Mouse (Mus musculus) midbrain, embryonic 15.5 days (tissue): ENCODE measurements around the gene Yars2. TPM values are rescaled to one million over a fixed set of nuclear protein-coding genes. Genes with fewer than 3 reads are reported as not detected.
A peak's percentile ranks its signal among the peaks of the same experiment; 100 is the strongest.

ENCODE experiments used
- ATAC-seq: fragments of 200-750 bp; cut with Nextera tagmentation; replicated peaks from 2 replicates; pipeline ENCODE4 v1.8.0; 2017; ENCODE audit warnings: moderate TSS enrichment
- H3K27ac ChIP-seq: fragments of 300-500 bp; sonication (generic); 2 replicates; pipeline ENCODE4 v1.5.1; 2015; ENCODE audit warnings: mild to moderate bottlenecking, inconsistent platforms
- H3K27me3 ChIP-seq: fragments of 300-500 bp; sonication (generic); replicated peaks from 2 replicates; pipeline ENCODE4 v1.6.1; 2015; ENCODE audit warnings: inconsistent platforms
- H3K36me3 ChIP-seq: fragments of 300-500 bp; sonication (generic); replicated peaks from 2 replicates; pipeline ENCODE4 v1.6.1; 2015; ENCODE audit warnings: inconsistent platforms
- H3K4me1 ChIP-seq: fragments of 300-500 bp; sonication (generic); 2 replicates; pipeline ENCODE4 v1.6.1; 2015; ENCODE audit warnings: inconsistent platforms
- H3K4me2 ChIP-seq: fragments of 300-500 bp; sonication (generic); 2 replicates; pipeline ENCODE4 v1.6.1; 2015; ENCODE audit warnings: inconsistent platforms, mild to moderate bottlenecking, moderate library complexity
- H3K4me3 ChIP-seq: fragments of 300-500 bp; sonication (generic); 2 replicates; pipeline ENCODE4 v1.5.1; 2015; ENCODE audit warnings: mild to moderate bottlenecking, inconsistent platforms
- H3K9ac ChIP-seq: fragments of 300-500 bp; sonication (generic); 2 replicates; pipeline ENCODE4 v1.6.1; 2015; ENCODE audit warnings: mild to moderate bottlenecking, inconsistent platforms
- H3K9me3 ChIP-seq: fragments of 300-500 bp; sonication (generic); 2 replicates; pipeline ENCODE4 v1.6.1; 2016; ENCODE audit warnings: inconsistent platforms
- WGBS: fragments of 180-500 bp; shearing (Covaris S2); methylation state at CpG from one replicate; pipeline ENCODE4 v1.1.7; 2015; ENCODE audit warnings: mixed read lengths; 5-methylcytosine and 5-hydroxymethylcytosine counted together
- polyA plus RNA-seq: library from polyadenylated mRNA; unstranded; fragments of >200 nt; fragmentation: Nextera tagmentation; extraction: Ambion mirVana; gene quantifications from 2 replicates; pipeline ENCODE4 v1.2.1, GENCODE M21; 2015

The Yars2 gene
- polyA plus RNA-seq: 23.5 and 26.4 TPM in 2 replicates

- Histone ChIP-seq H3K36me3 (peaks cover 10% of the 10 kb centered on the region; the same call in 1 of the 2 replicates), H3K4me2 (peak within 1 kb of the TSS; percentile 88), H3K9ac (peak within 1 kb of the TSS; percentile 72), H3K9me3 (no peaks in the 10 kb centered on the region), H3K27me3 (no peaks in the 10 kb centered on the region), H3K4me1 (peaks cover 20% of the 10 kb centered on the region), H3K4me3 (peak within 1 kb of the TSS; percentile 85), H3K27ac (peak within 1 kb of the TSS; percentile 90)
- under 1% methylated on average over 50 of the region's 50 CpGs for WGBS
- peak; percentile 100 for ATAC-seq
These were observed at the start of gene Yars2 for GRCm38 (mm10) chr16:16302369-16303137. Yars2 (plus strand) TSS chr16:16302965.

GRCm38 (mm10) chr16:16253326-16254074 lies 49.3 kb upstream of the Yars2 start:
- Histone ChIP-seq H3K4me3 (no peak overlapping the region), H3K4me2 (no peak overlapping the region), H3K36me3 (no peaks in the 10 kb centered on the region), H3K27ac (no peak overlapping the region), H3K27me3 (no peaks in the 10 kb centered on the region), H3K4me1 (no peaks in the 10 kb centered on the region), H3K9ac (no peak overlapping the region), H3K9me3 (no peaks in the 10 kb centered on the region)
- 31% methylated on average over 4 of the region's 4 CpGs for WGBS
- ATAC-seq: no peak

GRCm38 (mm10) chr16:16255217-16255616 lies 47.5 kb upstream of the Yars2 start:
- H3K36me3 ChIP-seq: no peaks in the 10 kb centered on the region

GRCm38 (mm10) chr16:16255874-16256273 lies 46.9 kb upstream of the Yars2 start:
- Histone ChIP-seq H3K4me2 (no peak overlapping the region), H3K27ac (no peak overlapping the region), H3K27me3 (no peaks in the 10 kb centered on the region), H3K4me1 (no peaks in the 10 kb centered on the region), H3K9ac (no peak overlapping the region), H3K4me3 (no peak overlapping the region), H3K9me3 (no peaks in the 10 kb centered on the region), H3K36me3 (no peaks in the 10 kb centered on the region)
- WGBS: 70% methylated on average over 7 of the region's 7 CpGs
- no peak; the same call in 1 of the 2 replicates for ATAC-seq

More at GRCm38 (mm10) chr16:16255217-16255616, 47.5 kb upstream of the Yars2 start:
- Histone ChIP-seq H3K4me1 (no peaks in the 10 kb centered on the region), H3K4me3 (no peak overlapping the region), H3K9ac (no peak overlapping the region), H3K9me3 (no peaks in the 10 kb centered on the region), H3K4me2 (no peak overlapping the region), H3K27ac (no peak overlapping the region), H3K27me3 (no peaks in the 10 kb centered on the region)
- no peak for ATAC-seq
- WGBS: 83% methylated on average over 1 of the region's 1 CpGs

- H3K36me3 ChIP-seq: no peaks in the 10 kb centered on the region
- no peak for ATAC-seq
- no peak overlapping the region for H3K9ac ChIP-seq
- no peaks in the 10 kb centered on the region for H3K4me1 ChIP-seq
- H3K27ac ChIP-seq: no peak overlapping the region
- 64% methylated on average over 1 of the region's 1 CpGs for WGBS
- H3K9me3 ChIP-seq: no peaks in the 10 kb centered on the region
- no peak overlapping the region for H3K4me3 ChIP-seq
- H3K4me2 ChIP-seq: no peak overlapping the region
- H3K27me3 ChIP-seq: no peaks in the 10 kb centered on the region
These were observed 46.1 kb upstream of the Yars2 start for GRCm38 (mm10) chr16:16256672-16257071.

GRCm38 (mm10) chr16:16260882-16261281 lies 41.9 kb upstream of the Yars2 start:
- WGBS: 96% methylated on average over 5 of the region's 5 CpGs
- no peak overlapping the region for H3K9ac ChIP-seq
- H3K27me3 ChIP-seq: no peaks in the 10 kb centered on the region
- H3K9me3 ChIP-seq: no peaks in the 10 kb centered on the region
- no peak overlapping the region for H3K4me2 ChIP-seq
- no peak overlapping the region for H3K27ac ChIP-seq
- no peaks in the 10 kb centered on the region for H3K36me3 ChIP-seq
- no peaks in the 10 kb centered on the region for H3K4me1 ChIP-seq
- no peak overlapping the region for H3K4me3 ChIP-seq
- no peak for ATAC-seq

GRCm38 (mm10) chr16:16261481-16261880 lies 41.3 kb upstream of the Yars2 start:
- no peak for ATAC-seq
- WGBS: 95% methylated on average over 6 of the region's 6 CpGs
- no peak overlapping the region for H3K4me3 ChIP-seq

GRCm38 (mm10) chr16:16262436-16262835 lies 40.3 kb upstream of the Yars2 start:
- Histone ChIP-seq H3K4me2 (no peak overlapping the region), H3K4me1 (no peaks in the 10 kb centered on the region), H3K27me3 (no peaks in the 10 kb centered on the region), H3K9me3 (no peaks in the 10 kb centered on the region), H3K9ac (no peak overlapping the region), H3K36me3 (no peaks in the 10 kb centered on the region), H3K27ac (no peak overlapping the region), H3K4me3 (no peak overlapping the region)
- 87% methylated on average over 3 of the region's 3 CpGs for WGBS
- ATAC-seq: no peak

More at GRCm38 (mm10) chr16:16261481-16261880, 41.3 kb upstream of the Yars2 start:
- H3K4me1 ChIP-seq: no peaks in the 10 kb centered on the region
- no peaks in the 10 kb centered on the region for H3K36me3 ChIP-seq
- H3K9ac ChIP-seq: no peak overlapping the region
- no peaks in the 10 kb centered on the region for H3K9me3 ChIP-seq
- H3K27ac ChIP-seq: no peak overlapping the region
- no peak overlapping the region for H3K4me2 ChIP-seq
- no peaks in the 10 kb centered on the region for H3K27me3 ChIP-seq

- no peaks in the 10 kb centered on the region for H3K9me3 ChIP-seq
- no peak for ATAC-seq
- no peaks in the 10 kb centered on the region for H3K36me3 ChIP-seq
- H3K27me3 ChIP-seq: no peaks in the 10 kb centered on the region
- H3K4me1 ChIP-seq: 0 out of 2 replicates have a peak, but pooled peaks cover 3% of the 10 kb centered on the region
- no peak overlapping the region for H3K4me3 ChIP-seq
- H3K9ac ChIP-seq: no peak overlapping the region
- no peak overlapping the region for H3K27ac ChIP-seq
- WGBS: 37% methylated on average over 3 of the region's 3 CpGs
- H3K4me2 ChIP-seq: no peak overlapping the region
These were observed 29.8 kb upstream of the Yars2 start for GRCm38 (mm10) chr16:16272978-16273377.

- Histone ChIP-seq H3K4me1 (0 out of 2 replicates have a peak, but pooled peaks cover 3% of the 10 kb centered on the region), H3K36me3 (no peaks in the 10 kb centered on the region), H3K4me3 (no peak overlapping the region), H3K27ac (no peak overlapping the region), H3K27me3 (no peaks in the 10 kb centered on the region), H3K9me3 (no peaks in the 10 kb centered on the region), H3K4me2 (no peak overlapping the region), H3K9ac (no peak overlapping the region)
- no peak for ATAC-seq
- 84% methylated on average over 6 of the region's 6 CpGs for WGBS
These were observed 29.0 kb upstream of the Yars2 start for GRCm38 (mm10) chr16:16273752-16274151.

- peak; percentile 80 for ATAC-seq
- H3K9me3 ChIP-seq: no peaks in the 10 kb centered on the region
- H3K27me3 ChIP-seq: no peaks in the 10 kb centered on the region
- H3K4me2 ChIP-seq: peak overlapping the region; percentile 88
- peaks cover 10% of the 10 kb centered on the region; the same call in 1 of the 2 replicates for H3K36me3 ChIP-seq
- H3K9ac ChIP-seq: peak overlapping the region; percentile 72
- peaks cover 20% of the 10 kb centered on the region for H3K4me1 ChIP-seq
- peak overlapping the region; percentile 90 for H3K27ac ChIP-seq
- peak overlapping the region; percentile 85 for H3K4me3 ChIP-seq
- under 1% methylated on average over 61 of the region's 61 CpGs for WGBS
These were observed 518 bp downstream of the Yars2 start for GRCm38 (mm10) chr16:16303138-16303827.

- Histone ChIP-seq H3K9ac (peak overlapping the region; percentile 72; the same call in 1 of the 2 replicates), H3K36me3 (peaks cover 10% of the 10 kb centered on the region; the same call in 1 of the 2 replicates), H3K9me3 (no peaks in the 10 kb centered on the region), H3K4me2 (peak overlapping the region; percentile 88), H3K4me1 (peaks cover 20% of the 10 kb centered on the region), H3K4me3 (peak overlapping the region; percentile 85), H3K27ac (no peak overlapping the region; the same call in 1 of the 2 replicates), H3K27me3 (no peaks in the 10 kb centered on the region)
- ATAC-seq: no peak
- WGBS: 20% methylated on average over 7 of the region's 7 CpGs
These were observed 1.1 kb downstream of the Yars2 start for GRCm38 (mm10) chr16:16303888-16304287.
